ENCODE assay signal across 6 mouse cellular contexts in the genomic region with DNA sequence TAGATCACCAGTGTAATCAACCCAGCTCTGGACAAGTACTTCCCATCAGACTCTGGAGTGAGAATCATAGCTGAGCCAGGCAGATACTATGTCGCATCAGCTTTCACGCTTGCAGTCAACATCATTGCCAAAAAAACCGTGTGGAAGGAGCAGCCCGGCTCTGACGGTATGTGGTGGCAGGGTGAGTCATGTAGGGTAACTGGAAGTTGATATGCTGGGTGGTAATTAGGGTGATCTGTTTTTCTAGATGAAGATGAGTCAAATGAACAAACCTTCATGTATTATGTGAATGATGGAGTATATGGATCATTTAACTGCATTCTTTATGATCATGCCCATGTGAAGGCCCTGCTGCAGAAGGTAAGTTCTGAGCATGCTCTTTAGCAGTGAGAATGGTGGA. TPM values are rescaled to one million over a fixed set of nuclear protein-coding genes. Genes with fewer than 3 reads are reported as not detected.
DNase-seq lines count a peak whose midpoint lies in the region; TF ChIP-seq lines count a peak whose summit lies in the region.
"Not testable (repeated sequence)": the region's sequence is repeated elsewhere in the genome, so short reads cannot be mapped to it uniquely, and the experiment has no call there.

No protein-coding gene starts in this region.

- peak overlapping the region; percentile 30 for H3K4me3 ChIP-seq in erythroblast, embryonic 14.5 days (replicated peaks)
- H3K4me3 ChIP-seq in gastrocnemius, adult 2 months = not testable (repeated sequence)

- peaks cover 71% of the 10 kb centered on the region for H3K4me1 ChIP-seq in erythroblast, embryonic 14.5 days (ENCODE audit: control insufficient read depth)

- H3K27ac ChIP-seq in gastrocnemius, adult 2 months = peak overlapping the region; percentile 70

- peak; percentile 49 for DNase-seq in 416B (ENCODE audit: low read depth)
- peak; percentile 71 for DNase-seq in MN1 (ENCODE audit: low spot score)
- DNase-seq in adrenal gland, adult 2 months = peak; percentile 33
- peak; percentile 43 for DNase-seq in gastrocnemius, adult 2 months
- DNase-seq in right cerebral cortex, adult 18-20 months = peak; percentile 25

- intact Hi-C loops in gastrocnemius, adult 2 months (cut with DNase I) = not testable (repeated sequence)

- H3K27me3 ChIP-seq in erythroblast, embryonic 14.5 days (ENCODE audit: control insufficient read depth) = not testable (repeated sequence)

- not testable (repeated sequence) for TF ChIP-seq CTCF in gastrocnemius, adult 2 months (IDR thresholded peaks at IDR 0.05)

- peaks cover 85% of the 10 kb centered on the region for H3K36me3 ChIP-seq in erythroblast, embryonic 14.5 days (ENCODE audit: control insufficient read depth)

- H3K9me3 ChIP-seq in erythroblast, embryonic 14.5 days (ENCODE audit: control insufficient read depth, low read length) = not testable (repeated sequence)

RNA-seq across cellular contexts. Expression of gene Odc1, which starts 4.8 kb away (rescaled TPM):
- total RNA-seq in adrenal gland, adult 2 months (2021) = 100 to 1,000 TPM; 348 to 514 TPM
- 52.6 and 66.4 TPM in 2 replicates for polyA plus RNA-seq in adrenal gland, adult 2 months (2012; rRNA removed)
- 36.4 and 44.9 TPM in 2 replicates for polyA plus RNA-seq in erythroblast, embryonic 14.5 days (2012)
- total RNA-seq in gastrocnemius, adult 2 months (2021) = 100 to 1,000 TPM in 1 of 2 experiments, 10 to 100 TPM in 1; 50.3 to 379 TPM
